Mouse (Mus musculus) limb, embryonic 12.5 days (tissue): Measurements from ENCODE around the gene Cebpa. TPM values are rescaled to one million over a fixed set of nuclear protein-coding genes. Genes with fewer than 3 reads are reported as not detected.

ENCODE experiments used
- ATAC-seq: fragments of 200-750 bp; cut with Nextera tagmentation; 2 replicates; pipeline ENCODE4 v1.8.0; 2017; ENCODE audit warnings: low read depth, moderate TSS enrichment; ENCODE audit not compliant: insufficient number of reproducible peaks, insufficient read depth, low FRiP score, low TSS enrichment
- H3K27ac ChIP-seq: fragments of 300-500 bp; sonication (generic); 2 replicates; pipeline ENCODE4 v1.5.1; 2016; ENCODE audit warnings: mild to moderate bottlenecking, moderate library complexity
- H3K27me3 ChIP-seq: fragments of 300-500 bp; sonication (generic); 2 replicates; pipeline ENCODE4 v1.6.1; 2016; ENCODE audit warnings: mild to moderate bottlenecking, moderate library complexity
- H3K36me3 ChIP-seq: fragments of 300-500 bp; sonication (generic); 2 replicates; pipeline ENCODE4 v1.6.1; 2016; ENCODE audit warnings: mild to moderate bottlenecking, moderate library complexity
- H3K4me1 ChIP-seq: fragments of 300-500 bp; sonication (generic); replicated peaks from 2 replicates; pipeline ENCODE4 v1.6.1; 2016
- H3K4me2 ChIP-seq: fragments of 300-500 bp; sonication (generic); 2 replicates; pipeline ENCODE4 v1.6.1; 2016; ENCODE audit warnings: mild to moderate bottlenecking, moderate library complexity
- H3K4me3 ChIP-seq: fragments of 300-500 bp; sonication (generic); replicated peaks from 2 replicates; pipeline ENCODE4 v1.5.1; 2016; ENCODE audit warnings: mild to moderate bottlenecking
- H3K9ac ChIP-seq: fragments of 300-500 bp; sonication (generic); replicated peaks from 2 replicates; pipeline ENCODE4 v1.6.1; 2016; ENCODE audit warnings: mild to moderate bottlenecking, moderate library complexity
- H3K9me3 ChIP-seq: fragments of 300-500 bp; sonication (generic); 2 replicates; pipeline ENCODE4 v1.6.1; 2016; ENCODE audit warnings: mild to moderate bottlenecking, moderate library complexity
- WGBS: fragments of 180-500 bp; shearing (Covaris S2); methylation state at CpG from one replicate; pipeline ENCODE4 v1.1.7; 2016; 5-methylcytosine and 5-hydroxymethylcytosine counted together
- polyA plus RNA-seq: library from polyadenylated mRNA; unstranded; fragments of >200 nt; fragmentation: Nextera tagmentation; extraction: Ambion mirVana; gene quantifications from 2 replicates; pipeline ENCODE4 v1.2.1, GENCODE M21; 2016

Cebpa gene
- 1.6 and 1.8 TPM in 2 replicates for polyA plus RNA-seq

DNA sequence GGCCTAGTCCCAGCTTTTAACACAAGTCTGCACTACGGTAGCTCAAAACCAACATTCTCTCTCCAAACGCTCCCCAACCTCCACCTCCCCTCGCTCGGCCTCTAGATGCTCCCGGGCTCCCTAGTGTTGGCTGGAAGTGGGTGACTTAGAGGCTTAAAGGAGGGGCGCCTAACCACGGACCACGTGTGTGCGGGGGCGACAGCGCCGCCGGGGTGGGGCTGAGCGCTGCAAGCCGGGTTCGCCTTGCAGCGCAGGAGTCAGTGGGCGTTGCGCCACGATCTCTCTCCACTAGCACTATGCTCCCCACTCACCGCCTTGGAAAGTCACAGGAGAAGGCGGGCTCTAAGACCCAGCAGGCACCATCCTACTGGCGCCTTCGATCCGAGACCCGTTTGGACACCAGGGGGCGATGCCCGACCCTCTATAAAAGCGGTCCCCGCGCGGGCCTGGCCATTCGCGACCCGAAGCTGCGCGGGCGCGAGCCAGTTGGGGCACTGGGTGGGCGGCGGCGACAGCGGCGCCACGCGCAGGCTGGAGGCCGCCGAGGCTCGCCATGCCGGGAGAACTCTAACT is at the start of gene Cebpa:
TSS of gene Cebpa (plus strand) at position 453 of the 573 bp plus-strand sequence.
- Histone ChIP-seq H3K4me2 (peak within 1 kb of the TSS; percentile 93), H3K27me3 (peaks cover 82% of the 10 kb centered on the region), H3K4me3 (peak within 1 kb of the TSS; percentile 55), H3K9ac (peak within 1 kb of the TSS; percentile 63), H3K4me1 (peaks cover 18% of the 10 kb centered on the region), H3K36me3 (no peaks in the 10 kb centered on the region), H3K9me3 (no peaks in the 10 kb centered on the region), H3K27ac (peak within 1 kb of the TSS; percentile 64)
- peak; percentile 89 for ATAC-seq
- under 1% methylated on average over 50 of the region's 50 CpGs for WGBS

DNA sequence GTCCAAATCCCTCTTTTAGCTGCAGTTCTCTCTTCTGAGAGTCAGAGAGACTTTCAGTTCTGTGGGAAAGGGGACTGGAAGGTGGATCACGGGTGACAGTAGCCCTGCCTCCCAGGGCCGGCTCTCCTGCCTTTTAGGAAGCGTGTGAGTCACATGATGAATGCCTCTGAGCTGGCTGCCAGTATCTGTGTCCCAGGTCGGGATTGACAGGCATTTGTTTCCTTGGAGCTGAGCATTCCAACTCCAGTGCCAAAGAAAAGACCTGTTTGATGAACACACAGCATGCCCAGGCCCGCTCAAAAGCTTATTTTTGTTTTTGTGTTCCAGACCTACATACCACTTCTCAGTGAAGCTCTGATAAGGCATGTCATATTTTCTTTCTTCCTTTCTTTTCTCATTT is 42.4 kb upstream of the Cebpa start:
- Histone ChIP-seq H3K4me1 (peaks cover 9% of the 10 kb centered on the region), H3K27me3 (no peaks in the 10 kb centered on the region; the same call in 1 of the 2 replicates), H3K27ac (no peak overlapping the region), H3K9me3 (no peaks in the 10 kb centered on the region), H3K9ac (no peak overlapping the region), H3K4me3 (no peak overlapping the region), H3K4me2 (no peak overlapping the region), H3K36me3 (no peaks in the 10 kb centered on the region)
- no peak for ATAC-seq
- 42% methylated on average over 5 of the region's 5 CpGs for WGBS

DNA sequence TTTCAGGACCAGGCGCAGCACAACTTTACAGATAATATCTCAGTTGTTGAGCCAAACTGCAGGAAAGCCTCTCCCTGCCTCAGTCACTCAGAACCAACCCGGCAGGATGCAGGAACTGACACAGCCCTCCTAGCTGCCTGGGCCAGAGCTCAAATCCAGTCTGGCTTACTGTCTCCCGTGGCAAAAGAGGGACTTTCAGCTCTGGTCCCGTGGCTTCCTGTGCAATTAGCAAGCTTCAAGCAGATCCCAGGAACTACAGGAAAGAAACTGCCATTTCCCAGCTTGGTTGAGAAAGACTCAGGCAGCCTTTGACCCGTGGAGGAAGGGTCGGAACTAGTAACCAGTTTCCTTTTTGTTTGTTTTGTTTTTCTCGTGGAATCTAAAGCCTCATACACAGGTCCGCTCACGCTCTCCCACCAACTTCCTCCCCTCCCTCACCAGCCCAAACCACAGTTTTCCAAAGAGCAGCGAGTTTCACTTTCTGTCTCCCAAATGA is 38.2 kb upstream of the Cebpa start:
- peak overlapping the region; percentile 45; the same call in 1 of the 2 replicates for H3K27ac ChIP-seq
- H3K9ac ChIP-seq, result no peak overlapping the region; the same call in 1 of the 2 replicates
- H3K4me2 ChIP-seq, result peak overlapping the region; percentile 34

DNA sequence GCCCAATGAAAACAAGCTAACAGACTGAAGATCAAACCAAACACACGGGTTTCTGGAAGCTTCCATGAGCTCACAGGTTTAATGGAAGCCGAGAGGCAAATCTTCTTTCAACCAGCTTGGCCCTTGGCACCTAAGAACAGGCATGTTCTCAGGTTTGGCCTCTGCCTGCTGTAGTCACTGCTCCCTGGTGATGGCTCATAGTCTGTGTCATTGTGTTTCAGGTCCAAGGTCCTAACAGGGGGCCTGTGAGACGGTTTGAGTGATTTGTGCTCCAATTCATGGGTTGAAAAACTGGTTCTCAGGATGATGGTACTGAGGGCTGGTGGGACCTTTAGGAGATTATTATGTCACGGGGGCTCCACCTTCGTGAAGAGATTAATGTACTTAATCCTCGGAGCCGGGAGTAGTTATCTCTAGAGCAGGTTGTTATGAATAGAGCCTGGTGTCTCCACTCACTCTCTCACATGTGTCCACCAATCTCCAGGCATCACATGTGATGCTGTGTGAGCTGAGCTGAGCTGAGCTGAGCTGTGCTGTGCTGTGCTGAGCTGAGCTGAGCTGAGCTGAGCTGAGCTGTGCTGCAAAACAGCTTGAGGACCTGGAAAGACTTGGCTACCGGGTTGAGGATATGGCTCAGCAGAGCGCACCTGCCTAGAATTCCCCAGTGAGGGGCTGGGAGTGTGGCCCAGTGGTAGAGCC is 37.5 kb upstream of the Cebpa start:
- 86% methylated on average over 9 of the region's 9 CpGs for WGBS
- Histone ChIP-seq H3K36me3 (no peaks in the 10 kb centered on the region), H3K27me3 (peaks cover 8% of the 10 kb centered on the region; the same call in 1 of the 2 replicates), H3K4me1 (peaks cover 22% of the 10 kb centered on the region), H3K27ac (no peak overlapping the region), H3K4me3 (no peak overlapping the region), H3K4me2 (peak overlapping the region; percentile 34; the same call in 1 of the 2 replicates), H3K9ac (no peak overlapping the region), H3K9me3 (no peaks in the 10 kb centered on the region)
- 0 out of 2 replicates have a peak, but pooled peaks have one; percentile 15 for ATAC-seq

More for the DNA sequence above, 38.2 kb upstream of the Cebpa start:
- H3K9me3 ChIP-seq, result no peaks in the 10 kb centered on the region
- H3K27me3 ChIP-seq, result peaks cover 8% of the 10 kb centered on the region; the same call in 1 of the 2 replicates
- H3K4me3 ChIP-seq, result 0 out of 2 replicates have a peak overlapping the region, but pooled peaks have one; percentile 4
- H3K36me3 ChIP-seq, result no peaks in the 10 kb centered on the region
- no peak for ATAC-seq
- WGBS, result 27% methylated on average over 10 of the region's 10 CpGs
- H3K4me1 ChIP-seq, result peaks cover 15% of the 10 kb centered on the region

DNA sequence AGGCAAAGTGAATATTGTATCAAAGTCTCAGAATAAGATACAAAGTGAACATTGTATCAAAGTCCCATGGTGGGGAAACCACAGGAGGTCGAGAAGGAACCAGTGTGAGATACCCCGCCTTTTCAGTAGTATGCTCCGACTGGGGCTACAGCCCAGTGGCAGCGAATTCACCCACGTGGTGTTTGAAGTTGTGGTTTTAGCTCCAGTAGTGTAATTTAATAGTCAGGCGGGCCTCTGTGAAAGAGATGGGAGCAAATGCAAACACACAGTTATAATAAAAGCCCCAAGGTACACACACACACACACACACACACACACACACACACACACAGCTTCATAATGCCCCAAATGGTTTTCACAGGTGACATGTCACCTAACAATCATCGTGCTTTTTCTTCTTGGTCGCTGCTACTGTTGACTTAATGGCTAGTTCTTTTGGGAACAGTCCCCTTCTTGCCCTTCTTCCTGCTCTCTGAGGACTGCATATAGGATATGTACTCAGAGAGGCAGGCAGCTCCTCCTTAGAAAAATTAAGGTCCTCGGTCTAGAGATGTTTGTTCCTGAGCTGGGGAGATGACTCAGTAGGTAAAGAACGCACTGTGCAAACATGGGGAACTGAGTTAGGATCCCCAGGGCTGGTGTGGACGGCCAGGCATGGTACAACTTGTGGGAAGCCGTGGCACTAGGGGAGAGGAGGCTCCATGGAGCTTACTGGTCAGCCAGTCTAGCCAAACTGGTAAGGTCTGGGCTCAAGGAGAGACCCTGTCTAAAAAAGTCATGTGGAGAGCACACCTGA is 34.3 kb upstream of the Cebpa start:
- WGBS, result 78% methylated on average over 12 of the region's 12 CpGs
- Histone ChIP-seq H3K27ac (no peak overlapping the region), H3K27me3 (peaks cover 8% of the 10 kb centered on the region; the same call in 1 of the 2 replicates), H3K4me1 (peaks cover 30% of the 10 kb centered on the region), H3K4me3 (no peak overlapping the region), H3K4me2 (no peak overlapping the region), H3K9me3 (no peaks in the 10 kb centered on the region), H3K9ac (no peak overlapping the region), H3K36me3 (no peaks in the 10 kb centered on the region)
- no peak for ATAC-seq

DNA sequence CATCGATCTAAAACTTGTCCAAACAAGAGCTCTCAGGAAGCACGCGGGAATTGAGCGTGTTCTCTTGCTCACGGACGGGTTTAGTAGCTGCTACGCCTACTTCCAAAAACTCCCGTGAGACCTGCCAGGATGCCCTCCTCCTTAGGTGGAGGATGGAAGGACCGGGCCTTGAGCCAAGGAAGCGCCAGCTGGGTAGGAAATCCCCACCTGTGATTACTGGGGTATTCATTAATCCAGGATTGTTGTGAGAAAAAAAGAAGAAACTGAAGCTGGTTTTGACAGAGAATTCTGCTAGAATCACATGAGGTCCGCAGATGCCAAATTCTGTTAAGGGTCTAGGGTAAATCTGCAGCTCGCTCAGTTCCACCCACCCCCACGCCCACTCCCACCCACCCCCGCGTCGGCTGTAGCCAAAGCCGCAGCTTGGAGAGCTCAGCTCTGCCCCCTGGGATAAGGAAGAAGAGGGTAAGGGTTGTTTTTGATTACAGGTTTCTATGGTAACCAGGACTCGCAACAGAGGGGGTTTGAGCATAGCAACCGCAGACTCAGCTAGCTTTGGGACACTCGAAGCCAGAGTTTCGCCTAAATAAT is 32.7 kb upstream of the Cebpa start:
- Histone ChIP-seq H3K9me3 (no peaks in the 10 kb centered on the region), H3K36me3 (no peaks in the 10 kb centered on the region), H3K4me2 (peak overlapping the region; percentile 57), H3K4me3 (peak overlapping the region; percentile 20), H3K27ac (no peak overlapping the region), H3K27me3 (peaks cover 8% of the 10 kb centered on the region; the same call in 1 of the 2 replicates), H3K9ac (no peak overlapping the region), H3K4me1 (peaks cover 21% of the 10 kb centered on the region)
- 1% methylated on average over 21 of the region's 21 CpGs for WGBS
- ATAC-seq, result no peak

DNA sequence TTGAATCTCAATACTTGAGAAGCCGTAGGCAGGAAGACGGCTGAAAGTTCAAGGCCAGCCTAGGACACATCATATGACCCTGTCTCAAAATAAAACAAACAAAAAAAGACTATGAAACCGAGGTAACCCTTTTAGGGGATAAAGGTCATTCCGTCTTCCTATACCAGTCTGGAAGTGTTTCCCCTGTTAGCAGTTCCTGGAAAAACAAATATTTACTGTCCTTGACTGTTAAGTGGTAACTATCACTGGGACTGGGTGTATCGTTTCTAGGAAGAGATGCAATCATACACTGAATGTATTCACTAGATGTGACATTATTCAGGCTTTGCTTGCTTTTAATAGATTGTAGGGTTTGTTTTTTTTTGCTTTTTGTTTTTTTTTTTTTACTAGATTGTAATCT is 28.5 kb upstream of the Cebpa start:
- Histone ChIP-seq H3K9me3 (0 out of 2 replicates have a peak, but pooled peaks cover 2% of the 10 kb centered on the region), H3K4me3 (no peak overlapping the region), H3K4me1 (peaks cover 16% of the 10 kb centered on the region), H3K27ac (no peak overlapping the region), H3K4me2 (no peak overlapping the region), H3K36me3 (no peaks in the 10 kb centered on the region), H3K27me3 (peaks cover 5% of the 10 kb centered on the region; the same call in 1 of the 2 replicates), H3K9ac (no peak overlapping the region)
- ATAC-seq, result no peak
- 81% methylated on average over 5 of the region's 5 CpGs for WGBS

DNA sequence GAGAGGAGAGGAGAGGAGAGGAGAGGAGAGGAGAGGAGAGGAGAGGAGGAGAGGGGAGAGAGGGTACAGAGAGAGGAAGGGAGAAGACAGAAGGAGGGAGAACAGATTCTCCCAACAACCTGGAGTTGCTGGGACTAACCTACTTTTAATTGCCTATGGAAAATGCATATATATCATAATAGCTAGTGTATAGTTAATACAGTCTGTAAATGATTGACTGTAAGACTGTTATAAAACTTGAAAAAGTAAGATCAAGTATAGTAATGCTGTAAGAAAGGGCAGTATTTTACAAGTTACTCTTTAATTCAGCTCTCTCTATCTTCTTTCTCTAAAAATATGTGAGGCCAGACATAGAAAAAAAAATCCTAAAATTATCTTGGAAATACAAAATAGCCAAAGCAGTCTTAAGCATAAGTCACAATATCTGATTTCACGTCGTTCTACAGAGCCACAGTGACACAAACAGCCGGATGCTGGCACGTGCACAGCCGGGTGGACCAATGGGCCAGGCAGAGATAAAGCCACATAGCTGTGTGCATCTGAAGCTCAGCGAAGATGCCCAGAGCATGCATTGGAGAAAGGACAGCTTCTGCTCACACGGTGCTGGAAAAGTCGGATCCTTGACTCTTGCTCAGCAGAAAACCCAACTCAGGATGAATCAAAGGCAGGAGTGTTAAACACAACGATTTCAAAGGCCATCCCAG is 24.0 kb upstream of the Cebpa start:
- 77% methylated on average over 9 of the region's 9 CpGs for WGBS
- Histone ChIP-seq H3K4me2 (no peak overlapping the region), H3K9ac (no peak overlapping the region), H3K4me1 (no peaks in the 10 kb centered on the region), H3K4me3 (no peak overlapping the region), H3K27me3 (peaks cover 3% of the 10 kb centered on the region; the same call in 1 of the 2 replicates), H3K9me3 (0 out of 2 replicates have a peak, but pooled peaks cover 2% of the 10 kb centered on the region), H3K36me3 (no peaks in the 10 kb centered on the region), H3K27ac (no peak overlapping the region)
- ATAC-seq, result no peak

DNA sequence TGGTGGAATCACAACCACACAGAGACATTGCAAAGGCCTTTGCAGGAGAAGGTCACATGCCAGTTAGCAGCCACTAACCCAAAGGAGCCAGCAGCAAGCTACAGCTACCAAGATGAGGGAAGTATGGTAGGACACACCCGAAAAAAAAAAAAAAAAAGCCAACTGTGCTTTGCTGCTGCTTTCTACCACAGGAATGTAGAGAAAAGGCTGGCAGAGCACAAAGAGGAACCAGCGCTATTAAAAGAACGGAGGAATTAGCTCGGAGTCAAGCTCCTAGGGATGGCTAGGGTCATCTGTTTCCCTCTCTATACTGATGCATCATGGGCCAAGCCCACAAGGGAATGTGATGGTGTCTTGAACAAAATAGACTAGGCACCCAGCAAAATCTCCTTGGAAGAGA is 20.3 kb upstream of the Cebpa start:
- Histone ChIP-seq H3K4me1 (no peaks in the 10 kb centered on the region), H3K4me2 (no peak overlapping the region), H3K27ac (no peak overlapping the region), H3K36me3 (no peaks in the 10 kb centered on the region), H3K4me3 (no peak overlapping the region), H3K9me3 (0 out of 2 replicates have a peak, but pooled peaks cover 8% of the 10 kb centered on the region), H3K9ac (no peak overlapping the region), H3K27me3 (peaks cover 3% of the 10 kb centered on the region; the same call in 1 of the 2 replicates)
- ATAC-seq, result no peak
- WGBS, result 70% methylated on average over 4 of the region's 4 CpGs

DNA sequence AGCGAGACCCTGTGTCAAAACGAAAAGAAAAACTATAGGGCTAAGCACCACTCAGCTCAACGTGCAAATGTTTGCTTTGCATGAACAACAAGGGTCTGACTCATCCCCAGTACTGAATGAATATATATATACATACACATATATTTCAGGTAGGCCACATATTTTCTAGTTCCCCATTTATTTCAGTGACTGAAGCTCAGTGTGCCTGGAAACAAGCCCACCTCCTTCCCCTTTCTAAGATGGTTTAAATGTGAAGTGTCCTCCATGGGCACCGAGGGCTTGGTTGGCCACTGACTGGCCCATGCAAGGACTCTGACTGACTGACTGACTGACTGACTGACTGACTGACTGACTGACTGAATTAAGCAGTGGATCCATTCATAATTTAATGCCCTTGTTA is 19.6 kb upstream of the Cebpa start:
- 91% methylated on average over 4 of the region's 4 CpGs for WGBS
- Histone ChIP-seq H3K27ac (no peak overlapping the region), H3K9ac (no peak overlapping the region), H3K36me3 (no peaks in the 10 kb centered on the region), H3K4me1 (no peaks in the 10 kb centered on the region), H3K27me3 (peaks cover 3% of the 10 kb centered on the region; the same call in 1 of the 2 replicates), H3K4me2 (no peak overlapping the region), H3K4me3 (no peak overlapping the region), H3K9me3 (0 out of 2 replicates have a peak, but pooled peaks cover 6% of the 10 kb centered on the region)
- ATAC-seq, result no peak
